Mouse (Mus musculus) small intestine, adult 2 months (tissue): Measurements from ENCODE around the gene Fam49a.

Source experiments
- CTCF ChIP-seq: fragments of 200-500 bp; IDR thresholded peaks from 2 replicates; pipeline ENCODE4 v1.5.1; 2012; ENCODE audit warnings: low read depth, mild to moderate bottlenecking, control low read depth, inconsistent platforms, low read length, moderate library complexity, mixed read lengths; ENCODE audit not compliant: insufficient replicate concordance, insufficient read length; ENCODE audit errors: extremely low read depth
- POLR2A ChIP-seq: fragments of 200-500 bp; IDR thresholded peaks from 2 replicates; pipeline ENCODE4 v1.6.1; 2012; ENCODE audit warnings: low read depth, mild to moderate bottlenecking, control low read depth, inconsistent platforms, low read length, moderate library complexity

DNA sequence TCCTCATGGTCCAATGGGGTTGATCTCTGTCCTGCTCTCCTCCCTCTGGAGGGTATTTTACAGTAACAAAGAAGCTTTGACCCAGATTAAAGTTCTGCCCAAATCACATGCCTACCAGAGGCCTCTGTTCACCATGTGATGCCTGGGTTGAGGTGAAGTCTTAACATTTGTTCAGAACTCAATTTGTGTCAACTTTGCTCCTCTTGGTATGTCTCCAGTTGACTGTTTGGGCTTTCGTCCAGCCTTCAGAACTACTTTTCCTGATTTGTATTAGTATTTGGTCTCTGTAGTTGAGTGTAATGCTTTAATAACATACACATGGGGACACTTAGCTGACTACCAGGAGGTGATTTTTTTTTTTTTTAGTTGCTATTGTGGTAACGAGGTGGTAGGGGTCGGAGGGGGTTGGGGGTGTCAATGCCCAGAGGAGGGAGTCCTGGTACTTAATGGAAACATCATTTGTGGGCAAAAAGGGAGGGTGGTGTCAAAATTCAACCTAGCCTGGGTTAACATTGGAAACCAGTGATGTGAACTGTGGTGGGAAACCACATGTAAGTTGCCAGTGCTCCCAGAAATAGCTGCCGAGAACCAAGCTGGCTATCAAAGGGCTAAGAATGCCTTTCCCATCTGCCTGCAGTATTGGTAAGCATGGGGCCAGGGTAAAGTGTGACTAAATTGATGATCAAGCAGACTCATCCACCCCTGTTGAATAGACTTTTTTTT is 16.0 kb downstream of the Fam49a start:
- TF ChIP-seq CTCF (no peak), POLR2A (no peak)
